Mouse (Mus musculus) testis, postnatal 14 days (tissue): ENCODE measurements around the gene Saxo1.

ENCODE experiments used
- DNase-seq: peaks from one replicate; pipeline ENCODE4 v3.0.0; 2021; ENCODE audit warnings: low spot score

Saxo1 gene

DNA sequence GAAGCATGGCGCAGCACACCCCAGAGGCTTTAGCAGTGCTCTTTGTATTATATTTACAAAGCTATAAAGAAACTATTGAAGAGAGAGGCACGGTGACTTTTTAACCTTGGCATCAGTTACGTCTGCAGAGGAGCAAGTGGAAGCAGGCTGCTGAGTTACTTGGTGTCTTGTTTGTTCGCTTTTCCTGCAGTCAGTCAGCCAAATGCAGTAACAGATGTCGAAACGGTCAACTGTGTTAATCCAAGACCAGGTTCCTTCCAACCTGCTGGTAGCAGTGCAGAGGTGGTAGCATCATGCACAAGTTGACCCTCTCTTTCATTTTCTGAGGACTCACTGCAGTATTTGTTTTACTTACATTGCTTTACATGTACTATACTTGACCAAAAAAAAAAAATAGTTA lies 135.5 kb downstream of the Saxo1 start:
- DNase-seq = no peak

DNA sequence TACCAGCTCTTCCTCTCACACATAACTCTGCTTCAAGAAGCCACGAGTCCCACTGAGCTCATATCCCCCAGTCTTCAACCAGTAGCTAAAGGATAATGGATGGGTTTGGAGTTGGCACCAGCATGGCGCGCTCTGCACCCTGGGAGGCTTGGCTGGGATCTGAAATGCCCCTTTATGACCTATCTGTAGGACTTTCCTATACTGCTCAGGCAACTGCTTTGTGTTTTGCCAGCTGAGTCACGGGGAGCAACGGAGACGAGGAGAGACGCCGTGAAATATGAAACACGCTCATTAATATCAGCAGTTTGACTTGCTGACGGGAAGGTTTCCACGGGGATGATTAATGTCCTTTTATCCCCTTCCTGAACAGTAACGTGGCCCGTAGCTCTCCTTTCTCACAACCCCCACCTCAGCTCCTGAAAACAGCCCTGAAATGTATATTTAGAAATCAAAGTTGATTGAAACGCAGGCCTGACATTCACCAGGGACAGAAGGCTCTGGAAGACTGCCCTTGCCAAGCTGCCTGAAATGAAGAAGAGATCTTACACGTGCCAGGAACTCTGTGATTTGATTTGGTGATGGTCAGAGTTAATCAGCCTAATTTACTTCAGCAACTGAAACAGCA lies 141.6 kb downstream of the Saxo1 start:
- DNase-seq = no peak

DNA sequence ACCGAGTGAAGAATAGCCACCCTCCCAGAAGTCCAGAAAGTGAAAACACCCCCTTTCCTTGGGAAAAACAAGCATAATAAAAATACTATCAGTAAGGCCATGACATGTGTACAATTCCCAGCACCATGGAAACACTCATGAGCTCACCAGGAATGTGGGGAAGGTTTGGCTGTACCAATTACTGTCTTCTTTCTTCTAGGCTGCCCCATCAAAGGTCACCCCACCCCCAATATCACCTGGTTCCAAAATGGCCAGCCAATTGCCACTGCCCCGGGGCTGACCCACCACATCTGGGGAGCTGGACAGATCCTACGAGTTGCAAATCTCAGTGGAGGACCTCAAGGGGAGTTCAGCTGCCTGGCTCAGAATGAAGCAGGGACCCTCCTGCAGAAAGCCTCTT lies 144.7 kb downstream of the Saxo1 start:
- DNase-seq = no peak

DNA sequence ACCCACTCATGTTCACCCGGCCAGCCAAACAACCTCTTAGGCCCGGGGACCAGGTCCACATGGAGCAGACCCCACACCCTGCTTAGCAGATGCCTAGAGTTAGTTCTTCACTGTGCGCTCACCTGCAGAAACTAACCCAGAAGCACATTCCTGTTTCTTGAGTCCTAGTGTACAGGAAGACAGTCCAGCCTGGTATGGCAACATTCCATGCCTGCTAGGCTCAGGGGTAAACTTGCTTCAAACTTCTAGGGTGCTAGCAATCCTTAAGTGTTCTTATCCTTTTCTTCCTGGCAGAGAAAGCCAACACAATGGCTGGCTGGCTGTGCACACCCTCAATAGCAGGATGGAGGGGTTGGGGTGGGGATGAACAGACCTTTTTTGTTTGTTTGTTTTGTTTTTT lies 147.2 kb downstream of the Saxo1 start:
- no peak for DNase-seq

DNA sequence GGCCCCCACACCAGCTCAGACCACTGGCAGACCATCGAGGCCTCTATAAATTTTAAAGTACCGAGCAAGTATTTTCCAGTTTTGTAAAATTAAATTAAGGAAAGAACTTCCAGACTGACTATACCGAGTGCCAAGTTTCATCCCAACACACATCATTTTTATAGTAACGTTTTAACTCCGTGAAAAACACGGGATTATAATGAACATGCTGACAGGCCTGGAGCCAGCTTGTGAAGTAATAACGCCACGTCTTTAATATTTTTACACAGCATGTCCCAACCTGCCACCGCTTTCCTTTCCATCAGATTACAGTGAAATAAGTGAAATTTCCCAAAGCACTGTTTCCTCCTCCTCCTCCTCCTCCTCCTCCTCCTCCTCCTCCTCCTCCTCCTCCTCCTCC lies 149.7 kb downstream of the Saxo1 start:
- no peak for DNase-seq

DNA sequence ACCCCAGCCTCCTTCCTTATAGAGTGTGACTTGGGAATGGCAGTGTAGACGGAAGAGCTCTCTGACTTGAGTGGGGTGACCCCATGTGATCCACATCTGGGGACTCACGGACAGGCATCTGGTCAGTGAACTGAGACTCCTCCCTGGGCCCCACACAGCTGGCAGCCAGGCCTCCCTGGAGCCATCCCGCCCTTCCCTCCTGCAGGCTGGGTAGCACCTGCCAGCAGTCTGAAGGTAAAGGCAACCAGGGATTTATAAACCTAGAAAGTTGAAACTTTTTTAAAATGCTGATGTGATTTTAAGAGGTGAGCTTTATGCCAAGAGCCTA lies 151.0 kb downstream of the Saxo1 start:
- DNase-seq = no peak

DNA sequence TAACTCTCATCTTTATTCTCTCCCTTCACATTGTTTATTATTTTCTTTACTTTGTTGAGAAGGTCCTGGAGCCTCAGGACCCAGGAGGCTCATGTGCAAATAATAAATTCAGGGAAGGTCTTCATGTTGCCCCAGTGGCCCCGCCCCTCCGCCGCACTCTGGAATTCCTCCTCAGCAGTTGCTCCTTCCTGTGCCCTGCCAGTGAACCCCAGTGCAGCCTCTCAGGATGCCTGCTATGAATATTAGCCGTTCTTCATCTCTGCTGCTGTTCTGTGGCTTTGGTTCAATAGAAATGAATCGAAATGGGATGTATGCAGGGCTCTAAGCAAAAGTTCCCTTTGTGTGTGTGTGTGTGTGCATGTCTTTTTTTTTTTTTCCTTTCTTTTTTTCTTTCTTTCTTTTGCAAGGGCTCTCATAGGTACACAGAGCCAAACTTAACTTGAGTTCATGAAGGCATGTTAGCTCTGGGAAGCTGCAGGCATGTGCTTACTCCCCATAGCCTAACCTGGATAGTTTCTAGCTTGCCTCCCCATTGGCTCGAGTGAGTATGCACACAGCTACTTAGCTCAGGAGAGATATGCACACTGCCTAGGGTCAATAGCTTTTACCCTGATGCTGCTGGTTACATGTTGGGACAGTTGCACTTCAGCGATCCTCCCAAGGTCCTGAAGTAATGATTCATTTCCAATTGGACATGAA lies 151.5 kb downstream of the Saxo1 start:
- no peak for DNase-seq

DNA sequence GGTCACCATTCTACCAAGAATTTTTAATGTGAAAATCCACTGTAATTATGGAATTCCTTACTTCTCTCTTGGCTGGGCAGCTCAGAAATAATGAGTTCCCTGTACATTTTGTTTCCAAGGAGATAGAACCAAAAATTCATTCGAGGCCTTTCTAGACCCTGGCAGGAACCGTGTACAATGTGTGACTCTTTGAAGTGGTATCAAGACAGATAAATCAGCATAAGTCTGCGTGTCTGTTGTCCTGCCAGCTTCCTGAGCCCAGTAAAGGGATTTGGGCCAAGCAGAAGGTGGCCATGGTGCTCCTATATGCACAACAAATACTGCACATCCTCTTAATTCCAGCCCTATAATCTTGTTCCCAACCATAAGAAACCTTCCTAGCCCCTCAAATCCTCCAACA lies 157.0 kb downstream of the Saxo1 start:
- DNase-seq = no peak

DNA sequence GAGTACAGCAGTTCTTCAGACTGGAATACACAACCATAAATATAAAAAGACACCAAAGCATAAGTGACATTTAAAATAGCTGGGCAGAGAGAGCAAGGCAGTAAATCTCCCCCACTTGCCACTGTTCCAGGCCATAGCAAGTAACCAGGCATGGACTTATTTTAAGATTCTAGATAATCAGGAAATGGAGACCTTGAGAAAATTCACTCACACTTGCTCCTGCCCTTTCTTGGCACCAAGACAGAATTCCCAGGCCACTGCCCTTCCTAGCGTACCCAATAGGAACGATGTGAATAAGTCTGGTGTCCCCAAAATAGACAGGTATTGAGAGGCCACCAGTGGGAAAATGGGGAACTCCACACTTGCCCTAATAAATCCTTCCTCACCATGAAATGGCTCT lies 160.7 kb downstream of the Saxo1 start:
- no peak for DNase-seq

DNA sequence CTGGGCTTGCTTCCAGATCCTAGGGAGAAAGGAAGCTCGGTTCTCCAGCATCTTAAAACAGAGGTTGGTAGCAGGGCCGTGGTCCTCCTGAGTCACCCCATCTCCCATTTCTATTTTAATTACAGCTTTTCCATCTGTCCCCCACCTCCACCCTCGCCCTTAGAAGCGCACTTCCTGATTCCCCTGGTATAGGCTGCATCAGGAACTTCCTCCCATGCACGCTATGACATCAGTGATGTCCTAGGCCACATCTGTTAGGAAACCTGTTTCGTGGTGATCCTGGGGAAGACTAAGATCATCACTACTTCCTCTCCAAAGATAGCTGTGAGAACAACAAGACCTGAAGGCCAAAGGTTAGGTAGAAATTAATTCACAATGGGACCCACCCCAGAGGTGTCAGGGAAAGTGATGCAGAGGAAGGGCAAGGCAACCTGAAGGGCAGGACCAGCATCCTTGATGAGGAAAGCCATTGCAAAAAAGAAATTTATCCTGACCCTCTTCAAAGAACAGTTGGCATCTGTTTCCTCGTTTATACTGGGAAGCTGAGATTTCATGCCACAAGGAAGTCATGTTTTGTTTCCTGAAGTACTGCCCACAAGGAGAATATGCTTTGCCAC lies 161.3 kb downstream of the Saxo1 start:
- DNase-seq = no peak

DNA sequence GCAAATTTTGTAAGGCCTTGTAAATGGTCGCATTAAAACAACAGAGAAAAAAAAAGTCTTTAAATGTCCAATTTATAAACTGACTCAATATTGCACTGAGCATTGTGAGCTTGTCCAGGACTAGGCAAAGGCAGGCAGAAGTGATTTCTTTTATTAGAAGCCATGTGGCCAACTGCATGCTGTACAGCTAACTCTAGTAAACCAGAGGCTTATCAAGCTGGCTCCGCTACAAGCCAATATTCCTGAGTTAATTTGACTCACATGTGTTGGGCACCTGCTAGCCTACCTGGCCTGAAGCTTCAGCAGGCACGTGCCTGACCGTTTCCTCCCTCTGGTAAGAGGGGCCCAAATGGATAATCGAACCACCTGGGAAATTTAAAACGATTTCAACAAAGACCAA lies 162.5 kb downstream of the Saxo1 start:
- DNase-seq = no peak
